Mouse (Mus musculus) T-helper 17 cell (primary cell): ENCODE data around the gene Gabrd.

Source experiments
- in situ Hi-C, 2 experiments: fragments of 300-600 bp; cut with MboI, MseI; formaldehyde crosslinking; loops; 1 replicate in 1 of 2; 2 replicates in 1 of 2; pipeline ENCODE4 v1.15.1; 2025; ENCODE audit warnings: high pct_unique_total_duplicates in 2 of 2

The Gabrd gene

GRCm38 (mm10) chr4:155397511-155398221, at the start of gene Gabrd:
Gabrd (minus strand) TSS chr4:155398112.
- in situ Hi-C loops, result no loop called here

GRCm38 (mm10) chr4:155442808-155443207, 44.9 kb upstream of the Gabrd start:
- in situ Hi-C loops, result no loop called here

GRCm38 (mm10) chr4:155433993-155434392, 36.1 kb upstream of the Gabrd start:
- in situ Hi-C loops, result no loop called here

GRCm38 (mm10) chr4:155432358-155432757, 34.4 kb upstream of the Gabrd start:
- in situ Hi-C loops, result no loop called here

GRCm38 (mm10) chr4:155429202-155429601, 31.3 kb upstream of the Gabrd start:
- in situ Hi-C loops, result no loop called here

- in situ Hi-C loops, result no loop called here
Measured at GRCm38 (mm10) chr4:155428442-155428841, 30.5 kb upstream of the Gabrd start.

GRCm38 (mm10) chr4:155426272-155426671, 28.4 kb upstream of the Gabrd start:
- in situ Hi-C loops, result no loop called here

GRCm38 (mm10) chr4:155423988-155424387, 26.1 kb upstream of the Gabrd start:
- in situ Hi-C loops, result loop anchor here in 1 of 2 experiments (5.0 kb wide), 1 partner anchor 38 kb away; no protein-coding TSS in a partner anchor

GRCm38 (mm10) chr4:155421412-155422370, 23.8 kb upstream of the Gabrd start:
- in situ Hi-C loops, result loop anchor here in 1 of 2 experiments (5.0 kb wide), 1 partner anchor 41 kb away; no protein-coding TSS in a partner anchor

- in situ Hi-C loops, result loop anchor here in 1 of 2 experiments (5.0 kb wide), 1 partner anchor 42 kb away; no protein-coding TSS in a partner anchor
Measured at GRCm38 (mm10) chr4:155420137-155420536, 22.2 kb upstream of the Gabrd start.

GRCm38 (mm10) chr4:155414656-155415235, 16.8 kb upstream of the Gabrd start:
- in situ Hi-C loops, result no loop called here

- in situ Hi-C loops, result no loop called here
Measured at GRCm38 (mm10) chr4:155413641-155414335, 15.9 kb upstream of the Gabrd start.

- in situ Hi-C loops, result no loop called here
Measured at GRCm38 (mm10) chr4:155412124-155412523, 14.2 kb upstream of the Gabrd start.

- in situ Hi-C loops, result no loop called here
Measured at GRCm38 (mm10) chr4:155409058-155409776, 11.3 kb upstream of the Gabrd start, which contains the start of gene Cfap74. Cfap74 (plus strand) TSS chr4:155409190.

- in situ Hi-C loops, result no loop called here
Measured at GRCm38 (mm10) chr4:155408695-155409057, 10.8 kb upstream of the Gabrd start.

- in situ Hi-C loops, result no loop called here
Measured at GRCm38 (mm10) chr4:155402489-155402888, 4.6 kb upstream of the Gabrd start.

- in situ Hi-C loops, result no loop called here
Measured at GRCm38 (mm10) chr4:155401121-155401520, 3.2 kb upstream of the Gabrd start.

GRCm38 (mm10) chr4:155398222-155398540, 269 bp upstream of the Gabrd start:
- in situ Hi-C loops, result no loop called here

- in situ Hi-C loops, result no loop called here
Measured at GRCm38 (mm10) chr4:155396751-155397150, 1.2 kb downstream of the Gabrd start.

GRCm38 (mm10) chr4:155395471-155395870, 2.4 kb downstream of the Gabrd start:
- in situ Hi-C loops, result no loop called here

GRCm38 (mm10) chr4:155387166-155387565, 10.7 kb downstream of the Gabrd start:
- in situ Hi-C loops, result no loop called here
